In genomic region chr4:128795596-128795995, GRCm38 (mm10) we compare ENCODE assay signal across 10 mouse cellular contexts. TPM values are rescaled to one million over a fixed set of nuclear protein-coding genes. Genes with fewer than 3 reads are reported as not detected.
DNase-seq lines count a peak whose midpoint lies in the region; ATAC-seq lines count a peak whose summit lies in the region.
"Had no signal": no experiment of that assay in that cellular context is flagged by ENCODE, and none has a peak within 500 bp of the region (broad histone marks: within the 10 kb centered on the region; RNA-seq: fewer than 3 reads in every experiment).

No protein-coding gene starts in this region.

- no peak for ATAC-seq in heart, embryonic 14.5 days (ENCODE audit: insufficient number of reproducible peaks, insufficient read depth, low FRiP score, low read depth)
- peak; percentile 58 for ATAC-seq in forebrain, embryonic 15.5 days (replicated peaks)

- 13% methylated on average over 9 of the region's 9 CpGs for WGBS in heart, embryonic 14.5 days
- WGBS in forebrain, embryonic 15.5 days: 4% methylated on average over 9 of the region's 9 CpGs

- H3K4me1 ChIP-seq in heart, embryonic 14.5 days (ENCODE audit: control insufficient read depth in 2 of 2, insufficient read depth in 2 of 2, low read length in 2 of 2): peaks cover 30 to 35% of the 10 kb centered on the region in 2 experiments
- H3K4me1 ChIP-seq in forebrain, embryonic 15.5 days: peaks cover 42% of the 10 kb centered on the region

- no peaks in the 10 kb centered on the region for H3K27me3 ChIP-seq in heart, embryonic 14.5 days (ENCODE audit: control insufficient read depth, insufficient read depth, low read length)
- no peaks in the 10 kb centered on the region for H3K27me3 ChIP-seq in forebrain, embryonic 15.5 days
- H3K27me3 ChIP-seq: hindbrain, embryonic 15.5 days had no signal

- H3K36me3 ChIP-seq in heart, embryonic 14.5 days (ENCODE audit: control insufficient read depth, insufficient read depth, low read length): peaks cover 13% of the 10 kb centered on the region
- H3K36me3 ChIP-seq in forebrain, embryonic 15.5 days: no peaks in the 10 kb centered on the region
- H3K36me3 ChIP-seq: hindbrain, embryonic 15.5 days had no signal

- no peak overlapping the region for H3K9ac ChIP-seq in heart, embryonic 14.5 days (ENCODE audit: low read length)
- H3K9ac ChIP-seq in forebrain, embryonic 15.5 days (replicated peaks): no peak overlapping the region; the same call in 1 of the 2 replicates
- H3K9ac ChIP-seq: hindbrain, embryonic 15.5 days had no signal

- peak overlapping the region; percentile 31 for H3K4me2 ChIP-seq in heart, embryonic 14.5 days (ENCODE audit: low read length)
- no peak overlapping the region; the same call in 1 of the 2 replicates for H3K4me2 ChIP-seq in forebrain, embryonic 15.5 days (replicated peaks)
- H3K4me2 ChIP-seq: hindbrain, embryonic 15.5 days had no signal

- intact Hi-C loops in heart, postnatal 36 days (cut with DNase I): no loop called here

- no peak overlapping the region for H3K27ac ChIP-seq in heart, embryonic 14.5 days (replicated peaks in 1 of 2; ENCODE audit: control insufficient read depth in 1 of 2, insufficient read depth in 1 of 2, low read depth in 2 of 2, low read length in 2 of 2)
- 0 out of 2 replicates have a peak overlapping the region, but pooled peaks have one; percentile 9 for H3K27ac ChIP-seq in forebrain, embryonic 15.5 days (replicated peaks)
- H3K27ac ChIP-seq: hindbrain, embryonic 15.5 days had no signal

- no peak overlapping the region for H3K4me3 ChIP-seq in heart, embryonic 14.5 days (ENCODE audit: control insufficient read depth in 1 of 2, insufficient read depth in 1 of 2, low read depth in 1 of 2, low read length in 2 of 2)
- no peak overlapping the region for H3K4me3 ChIP-seq in forebrain, embryonic 15.5 days
- H3K4me3 ChIP-seq: hindbrain, embryonic 15.5 days had no signal

- no peaks in the 10 kb centered on the region for H3K9me3 ChIP-seq in heart, embryonic 14.5 days (ENCODE audit: control insufficient read depth, low read length)
- no peaks in the 10 kb centered on the region for H3K9me3 ChIP-seq in forebrain, embryonic 15.5 days
- H3K9me3 ChIP-seq: G1E; hindbrain, embryonic 15.5 days had no signal

- no peak for DNase-seq in heart, postnatal 36 days
- DNase-seq in MEL-GATA-1-ER (ENCODE audit: extremely low read depth, low read depth) (peak; percentile 46), MN1 (ENCODE audit: low spot score) (no peak)
- peak; percentile 33 for DNase-seq in lung, postnatal 14 days
- DNase-seq in gastrocnemius, postnatal 25 days: no peak
- DNase-seq in T-cell, adult 2 months (ENCODE audit: low spot score): no peak

RNA-seq across cellular contexts. Expression of gene Zfp362, which starts 10.2 kb away (rescaled TPM):
- 14.8 and 17.6 TPM in 2 replicates for polyA plus RNA-seq in heart, embryonic 14.5 days (2014; fragmentation: Nextera tagmentation; extraction: Ambion mirVana)
- total RNA-seq in heart, postnatal 36 days (2021): 10 to 100 TPM; 12.5 to 14.3 TPM
- polyA plus RNA-seq in forebrain, embryonic 15.5 days (2015; fragmentation: Nextera tagmentation; extraction: Ambion mirVana): 45.5 and 51.3 TPM in 2 replicates
- 10 to 100 TPM in 1 of 2 experiments, 1 to 10 TPM in 1; 9.9 to 10.5 TPM for total RNA-seq in gastrocnemius, postnatal 25 days (2021)

RNA-seq across cellular contexts. Expression of gene A3galt2, which starts 40.4 kb away (rescaled TPM):
- polyA plus RNA-seq in heart, embryonic 14.5 days (2014; fragmentation: Nextera tagmentation; extraction: Ambion mirVana): 0.12 and 0.13 TPM in 2 replicates
- total RNA-seq in heart, postnatal 36 days (2021): under 1 TPM in 1 of 2 experiments, not detected in 1; 0.08 TPM
- polyA plus RNA-seq in forebrain, embryonic 15.5 days (2015; fragmentation: Nextera tagmentation; extraction: Ambion mirVana): 0.45 and 0.61 TPM in 2 replicates
- under 1 TPM in 1 of 2 experiments, not detected in 1; 0.13 TPM for total RNA-seq in gastrocnemius, postnatal 25 days (2021)
- polyA plus RNA-seq: G1E had no signal

Comparison
In these comparisons a context has a peak if more than half of its experiments do, and no peak if none do; other contexts are left out.
1. DNase-seq: peak in MEL-GATA-1-ER (single experiment) and lung, postnatal 14 days (single experiment); none in heart, postnatal 36 days (0 of 2), gastrocnemius, postnatal 25 days (single experiment), T-cell, adult 2 months (single experiment) and MN1 (single experiment).